Mouse (Mus musculus): ENCODE results near the gene Adamtsl2. TPM values are rescaled to one million over a fixed set of nuclear protein-coding genes. Genes with fewer than 3 reads are reported as not detected.

Gene Adamtsl2
- polyA plus RNA-seq, 2 experiments: 0.25 to 0.47 TPM

DNA sequence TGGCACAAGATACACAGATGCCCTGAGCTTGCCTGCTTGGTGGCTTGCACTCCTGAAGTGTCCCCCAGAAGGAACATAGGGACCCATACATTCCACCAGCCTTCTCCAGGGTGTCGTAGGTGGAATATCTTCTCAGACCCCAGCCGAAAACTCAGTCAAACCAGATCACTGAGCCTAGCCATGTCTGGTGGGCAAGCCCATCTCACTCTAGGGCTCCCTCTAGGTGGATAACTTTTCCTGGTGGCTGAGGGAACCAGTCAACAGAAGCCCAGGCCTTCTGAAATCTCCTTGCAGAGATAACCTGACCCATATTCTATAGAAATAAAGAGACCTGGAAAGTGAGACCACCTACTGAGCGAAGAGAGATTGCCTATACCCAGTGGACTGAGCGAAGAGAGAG lies 43.9 kb downstream of the Adamtsl2 start:
- no peak for ATAC-seq (ENCODE audit: insufficient read depth)

GRCm38 (mm10) chr2:27125979-27126378 lies 46.8 kb downstream of the Adamtsl2 start:
- H3K4me2 ChIP-seq (ENCODE audit: low read depth): no peak overlapping the region
- ATAC-seq (ENCODE audit: insufficient read depth): no peak
- H3K27me3 ChIP-seq (ENCODE audit: control insufficient read depth, insufficient read depth, low read length): no peaks in the 10 kb centered on the region
- no peak overlapping the region for H3K4me3 ChIP-seq (ENCODE audit: insufficient read depth in 1 of 2, low read depth in 2 of 2, low read length in 2 of 2)
- no peaks in the 10 kb centered on the region for H3K4me1 ChIP-seq (replicated peaks; ENCODE audit: control insufficient read depth in 2 of 2, insufficient read depth in 2 of 2, low read length in 1 of 2)
- DNase-seq (ENCODE audit: low read depth in 3 of 3, low spot score in 3 of 3): no peak
- WGBS (ENCODE audit: insufficient replicate concordance): 24% methylated on average over 10 of the region's 10 CpGs
- peak; percentile 90 for TF ChIP-seq CTCF (IDR thresholded peaks at IDR 0.05; ENCODE audit: low read depth)
- TF ChIP-seq EP300 (IDR thresholded peaks at IDR 0.05; ENCODE audit: low read depth): no peak
- no peak overlapping the region for H3K27ac ChIP-seq
- no peaks in the 10 kb centered on the region for H3K9me3 ChIP-seq (ENCODE audit: control insufficient read depth, low read length)
- no peaks in the 10 kb centered on the region for H3K36me3 ChIP-seq (replicated peaks; ENCODE audit: control insufficient read depth, insufficient read depth, low read depth)
- H3K9ac ChIP-seq (replicated peaks): no peak overlapping the region

More for the DNA sequence above, 43.9 kb downstream of the Adamtsl2 start:
- Histone ChIP-seq H3K9me3 (ENCODE audit: control insufficient read depth, low read length) (no peaks in the 10 kb centered on the region), H3K27ac (no peak overlapping the region), H3K4me1 (replicated peaks; ENCODE audit: control insufficient read depth in 2 of 2, insufficient read depth in 2 of 2, low read length in 1 of 2) (no peaks in the 10 kb centered on the region), H3K27me3 (ENCODE audit: control insufficient read depth, insufficient read depth, low read length) (no peaks in the 10 kb centered on the region), H3K4me2 (ENCODE audit: low read depth) (no peak overlapping the region), H3K36me3 (replicated peaks; ENCODE audit: control insufficient read depth, insufficient read depth, low read depth) (no peaks in the 10 kb centered on the region), H3K9ac (replicated peaks) (no peak overlapping the region), H3K4me3 (ENCODE audit: insufficient read depth in 1 of 2, low read depth in 2 of 2, low read length in 2 of 2) (no peak overlapping the region)
- TF ChIP-seq CTCF (IDR thresholded peaks at IDR 0.05; ENCODE audit: low read depth) (no peak), EP300 (IDR thresholded peaks at IDR 0.05; ENCODE audit: low read depth) (no peak)
- 70% methylated on average over 4 of the region's 4 CpGs for WGBS (ENCODE audit: insufficient replicate concordance)
- no peak for DNase-seq (ENCODE audit: low read depth in 3 of 3, low spot score in 3 of 3)

DNA sequence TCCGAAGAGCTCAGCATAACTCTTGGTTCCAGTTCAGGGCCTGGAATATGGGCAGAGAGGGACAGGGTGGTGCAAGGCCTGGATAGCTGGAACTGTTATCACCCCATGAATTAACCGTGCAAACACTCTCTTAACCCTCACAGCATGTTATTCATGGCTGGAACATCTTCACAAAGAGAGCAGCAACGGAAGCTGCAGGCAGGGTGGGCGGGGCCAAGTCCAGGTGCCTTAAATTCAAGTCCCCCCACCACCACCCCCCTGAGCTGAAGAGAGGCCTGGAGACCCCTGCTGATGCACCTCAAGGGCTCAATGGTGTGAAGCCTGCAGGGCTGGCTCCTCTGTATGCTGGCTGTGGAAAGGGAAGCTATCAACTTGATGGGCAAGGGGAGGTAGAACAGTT lies 47.3 kb downstream of the Adamtsl2 start:
- H3K4me1 ChIP-seq (replicated peaks; ENCODE audit: control insufficient read depth in 2 of 2, insufficient read depth in 2 of 2, low read length in 1 of 2): no peaks in the 10 kb centered on the region
- no peak overlapping the region for H3K4me2 ChIP-seq (ENCODE audit: low read depth)
- H3K36me3 ChIP-seq (replicated peaks; ENCODE audit: control insufficient read depth, insufficient read depth, low read depth): no peaks in the 10 kb centered on the region
- H3K27ac ChIP-seq: no peak overlapping the region
- no peak overlapping the region for H3K4me3 ChIP-seq (ENCODE audit: insufficient read depth in 1 of 2, low read depth in 2 of 2, low read length in 2 of 2)
- WGBS (ENCODE audit: insufficient replicate concordance): 61% methylated on average over 4 of the region's 4 CpGs
- no peak for ATAC-seq (ENCODE audit: insufficient read depth)
- H3K27me3 ChIP-seq (ENCODE audit: control insufficient read depth, insufficient read depth, low read length): no peaks in the 10 kb centered on the region
- DNase-seq (ENCODE audit: low read depth in 3 of 3, low spot score in 3 of 3): no peak
- TF ChIP-seq EP300 (IDR thresholded peaks at IDR 0.05; ENCODE audit: low read depth) (no peak), CTCF (IDR thresholded peaks at IDR 0.05; ENCODE audit: low read depth) (no peak)
- no peaks in the 10 kb centered on the region for H3K9me3 ChIP-seq (ENCODE audit: control insufficient read depth, low read length)
- no peak overlapping the region for H3K9ac ChIP-seq (replicated peaks)

GRCm38 (mm10) chr2:27128990-27129389 lies 49.8 kb downstream of the Adamtsl2 start:
- no peak overlapping the region for H3K4me2 ChIP-seq (ENCODE audit: low read depth)
- no peak overlapping the region for H3K9ac ChIP-seq (replicated peaks)
- ATAC-seq (ENCODE audit: insufficient read depth): no peak
- H3K4me3 ChIP-seq (ENCODE audit: insufficient read depth in 1 of 2, low read depth in 2 of 2, low read length in 2 of 2): no peak overlapping the region
- H3K9me3 ChIP-seq (ENCODE audit: control insufficient read depth, low read length): no peaks in the 10 kb centered on the region
- no peaks in the 10 kb centered on the region for H3K27me3 ChIP-seq (ENCODE audit: control insufficient read depth, insufficient read depth, low read length)
- H3K4me1 ChIP-seq (replicated peaks; ENCODE audit: control insufficient read depth in 2 of 2, insufficient read depth in 2 of 2, low read length in 1 of 2): no peaks in the 10 kb centered on the region
- WGBS (ENCODE audit: insufficient replicate concordance): 43% methylated on average over 3 of the region's 3 CpGs
- no peaks in the 10 kb centered on the region for H3K36me3 ChIP-seq (replicated peaks; ENCODE audit: control insufficient read depth, insufficient read depth, low read depth)
- DNase-seq (ENCODE audit: low read depth in 3 of 3, low spot score in 3 of 3): no peak
- TF ChIP-seq EP300 (IDR thresholded peaks at IDR 0.05; ENCODE audit: low read depth): no peak
- TF ChIP-seq CTCF (IDR thresholded peaks at IDR 0.05; ENCODE audit: low read depth): no peak
- no peak overlapping the region for H3K27ac ChIP-seq

GRCm38 (mm10) chr2:27135935-27136334 lies 56.8 kb downstream of the Adamtsl2 start:
- Histone ChIP-seq H3K9me3 (ENCODE audit: control insufficient read depth, low read length) (no peaks in the 10 kb centered on the region), H3K36me3 (replicated peaks; ENCODE audit: control insufficient read depth, insufficient read depth, low read depth) (no peaks in the 10 kb centered on the region), H3K4me3 (ENCODE audit: insufficient read depth in 1 of 2, low read depth in 2 of 2, low read length in 2 of 2) (no peak overlapping the region), H3K27ac (no peak overlapping the region), H3K4me2 (ENCODE audit: low read depth) (no peak overlapping the region), H3K9ac (replicated peaks) (no peak overlapping the region), H3K27me3 (ENCODE audit: control insufficient read depth, insufficient read depth, low read length) (no peaks in the 10 kb centered on the region), H3K4me1 (replicated peaks; ENCODE audit: control insufficient read depth in 2 of 2, insufficient read depth in 2 of 2, low read length in 1 of 2) (no peaks in the 10 kb centered on the region)
- ATAC-seq (ENCODE audit: insufficient read depth): no peak
- WGBS (ENCODE audit: insufficient replicate concordance): 59% methylated on average over 5 of the region's 5 CpGs
- no peak for DNase-seq (ENCODE audit: low read depth in 3 of 3, low spot score in 3 of 3)
- no peak for TF ChIP-seq CTCF (IDR thresholded peaks at IDR 0.05; ENCODE audit: low read depth)
- TF ChIP-seq EP300 (IDR thresholded peaks at IDR 0.05; ENCODE audit: low read depth): no peak

All from liver, embryonic 14.5 days (tissue).